Comparison of ENCODE assay signal across 10 mouse cellular contexts in genomic region chr17:34210599-34210998, GRCm38 (mm10). TPM values are rescaled to one million over a fixed set of nuclear protein-coding genes. Genes with fewer than 3 reads are reported as not detected.
DNase-seq lines count a peak whose midpoint lies in the region; ATAC-seq lines count a peak whose summit lies in the region.
"Had no signal": no experiment of that assay in that cellular context is flagged by ENCODE, and none has a peak within 500 bp of the region (broad histone marks: within the 10 kb centered on the region; RNA-seq: fewer than 3 reads in every experiment).

No protein-coding gene starts in this region.

- DNase-seq in 3134 (ENCODE audit: extremely low read depth, insufficient read length, low spot score): peak; percentile 74
- peak; percentile 53 for DNase-seq in CD4-positive, CD25-positive, alpha-beta regulatory T cell, adult 2 months (ENCODE audit: low read depth, low spot score)
- DNase-seq in adrenal gland, postnatal 36 days: peak; percentile 71 to 72
- DNase-seq in right cerebral cortex, postnatal 36 days (ENCODE audit: low spot score in 2 of 2): no peak
- no peak for DNase-seq in cerebellum, postnatal 36 days
- DNase-seq in right cerebral cortex, postnatal 4 days: no peak
- DNase-seq in heart, postnatal 25 days (ENCODE audit: low spot score): no peak
- DNase-seq: cerebellum, postnatal 25 days; right cerebral cortex, postnatal 14 days had no signal

- intact Hi-C loops in heart, postnatal 25 days (cut with DNase I): no loop called here

- peak; percentile 43 for ATAC-seq in megakaryocyte, adult 5-6 weeks (ENCODE audit: poor library complexity, severe bottlenecking)

RNA-seq across cellular contexts. Expression of gene Tap2, which starts 7.3 kb away (rescaled TPM):
- 10 to 100 TPM; 47.0 to 54.3 TPM for total RNA-seq in adrenal gland, postnatal 36 days (2021)
- 6.4 and 7.1 TPM in 2 replicates for total RNA-seq in megakaryocyte, adult 5-6 weeks (2015)
- 34.2 and 35.9 TPM in 2 replicates for total RNA-seq in megakaryocyte, adult 5-6 weeks (2017)
- total RNA-seq in heart, postnatal 25 days (2021): 10 to 100 TPM; 21.2 to 22.0 TPM

RNA-seq across cellular contexts. Expression of gene Psmb8, which starts 13.1 kb away (rescaled TPM):
- total RNA-seq in adrenal gland, postnatal 36 days (2021): 10 to 100 TPM; 31.0 to 34.7 TPM
- 230 and 263 TPM in 2 replicates for total RNA-seq in megakaryocyte, adult 5-6 weeks (2015)
- 339 and 455 TPM in 2 replicates for total RNA-seq in megakaryocyte, adult 5-6 weeks (2017)
- 10 to 100 TPM in 1 of 2 experiments, 1 to 10 TPM in 1; 9.7 to 11.8 TPM for total RNA-seq in heart, postnatal 25 days (2021)

RNA-seq across cellular contexts. Expression of gene Psmb9, which starts 23.0 kb away (rescaled TPM):
- 10 to 100 TPM; 11.2 to 18.8 TPM for total RNA-seq in adrenal gland, postnatal 36 days (2021)
- 142 and 149 TPM in 2 replicates for total RNA-seq in megakaryocyte, adult 5-6 weeks (2015)
- 78.7 and 125 TPM in 2 replicates for total RNA-seq in megakaryocyte, adult 5-6 weeks (2017)
- 1 to 10 TPM; 5.4 to 8.5 TPM for total RNA-seq in heart, postnatal 25 days (2021)

RNA-seq across cellular contexts. Expression of gene Tap1, which starts 23.2 kb away (rescaled TPM):
- 10 to 100 TPM; 12.5 to 23.0 TPM for total RNA-seq in adrenal gland, postnatal 36 days (2021)
- 43.4 and 46.2 TPM in 2 replicates for total RNA-seq in megakaryocyte, adult 5-6 weeks (2015)
- total RNA-seq in megakaryocyte, adult 5-6 weeks (2017): 96.5 and 101 TPM in 2 replicates
- total RNA-seq in heart, postnatal 25 days (2021): 1 to 10 TPM; 3.9 to 5.5 TPM

RNA-seq across cellular contexts. Expression of gene H2-Ob, which starts 28.1 kb away (rescaled TPM):
- total RNA-seq in adrenal gland, postnatal 36 days (2021): under 1 TPM; 0.33 to 0.73 TPM
- total RNA-seq in megakaryocyte, adult 5-6 weeks (2015): 4.2 and 4.7 TPM in 2 replicates
- total RNA-seq in megakaryocyte, adult 5-6 weeks (2017): 2.4 and 2.5 TPM in 2 replicates
- total RNA-seq in heart, postnatal 25 days (2021): 1 to 10 TPM in 1 of 2 experiments, under 1 TPM in 1; 0.70 to 1.5 TPM

Comparison
In these comparisons a context has a peak if more than half of its experiments do, and no peak if none do; other contexts are left out.
1. DNase-seq: peak in 3134 (single experiment), CD4-positive, CD25-positive, alpha-beta regulatory T cell, adult 2 months (single experiment) and adrenal gland, postnatal 36 days (2 of 2); none in right cerebral cortex, postnatal 36 days (0 of 2), cerebellum, postnatal 36 days (0 of 2), right cerebral cortex, postnatal 4 days (single experiment) and heart, postnatal 25 days (single experiment).
2. RNA of gene Psmb8, which starts 13.1 kb away (total RNA-seq): 230 to 455 TPM in megakaryocyte, adult 5-6 weeks; 31.0 to 34.7 TPM in adrenal gland, postnatal 36 days and 9.7 to 11.8 TPM in heart, postnatal 25 days; every median in the first group is over 4 times any median in the second.
3. RNA of gene Psmb9, which starts 23.0 kb away (total RNA-seq): 78.7 to 149 TPM in megakaryocyte, adult 5-6 weeks; 11.2 to 18.8 TPM in adrenal gland, postnatal 36 days and 5.4 to 8.5 TPM in heart, postnatal 25 days; every median in the first group is over 4 times any median in the second.